21 mouse cellular contexts compared by ENCODE assay signal in the genomic region with DNA sequence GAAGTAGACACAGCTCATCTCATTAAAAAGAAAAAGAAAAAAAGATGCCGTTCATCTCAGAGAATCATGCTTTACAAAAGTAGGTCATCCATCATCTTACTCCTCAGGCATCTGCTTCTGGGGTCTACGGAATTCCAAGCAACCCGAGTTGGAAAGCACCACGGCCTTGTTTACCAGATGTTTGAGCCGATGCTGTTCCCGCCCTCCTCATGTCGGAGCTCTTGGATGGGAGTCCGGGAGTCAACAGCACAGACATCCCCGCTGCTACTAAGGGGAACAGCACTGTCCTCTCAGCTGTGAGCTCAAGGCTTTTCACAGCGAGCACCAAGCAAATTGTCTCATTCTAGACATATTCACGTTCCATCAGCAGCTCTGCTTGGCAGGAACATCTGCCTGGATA.
"Had no signal": no experiment of that assay in that cellular context is flagged by ENCODE, and none has a peak within 500 bp of the region (broad histone marks: within the 10 kb centered on the region; RNA-seq: fewer than 3 reads in every experiment).

No protein-coding gene starts in this region.

- H3K4me1 ChIP-seq: midbrain, embryonic 13.5 days; midbrain, embryonic 15.5 days; neural tube, embryonic 12.5 days; stomach, embryonic 15.5 days had no signal

- H3K4me2 ChIP-seq: liver, embryonic 15.5 days; lung, embryonic 15.5 days; midbrain, embryonic 11.5 days; midbrain, embryonic 13.5 days; midbrain, embryonic 15.5 days; neural tube, embryonic 12.5 days; stomach, embryonic 15.5 days had no signal

- H3K27me3 ChIP-seq: liver, embryonic 15.5 days; lung, embryonic 15.5 days; midbrain, embryonic 15.5 days; neural tube, embryonic 12.5 days; stomach, embryonic 15.5 days had no signal

- H3K27ac ChIP-seq: liver, embryonic 15.5 days; lung, embryonic 15.5 days; macrophage; midbrain, embryonic 13.5 days; midbrain, embryonic 15.5 days; neural tube, embryonic 12.5 days; stomach, embryonic 15.5 days; stomach, postnatal 0 days had no signal

- H3K9me3 ChIP-seq: liver, embryonic 15.5 days; lung, embryonic 15.5 days; midbrain, embryonic 13.5 days; midbrain, embryonic 15.5 days; neural tube, embryonic 12.5 days; stomach, embryonic 15.5 days had no signal

- DNase-seq: liver, postnatal 0 days; lung, postnatal 14 days; lung, postnatal 36 days; right cerebral cortex, adult 18-20 months; right cerebral cortex, postnatal 25 days; right cerebral cortex, postnatal 4 days; spleen, adult 18-20 months; thymus, adult 2 months; thymus, postnatal 25 days; thymus, postnatal 4 days had no signal

- ATAC-seq: liver, postnatal 0 days; lung, postnatal 0 days; midbrain, embryonic 13.5 days; midbrain, embryonic 15.5 days had no signal

- H3K4me3 ChIP-seq: liver, embryonic 15.5 days; lung, embryonic 15.5 days; megakaryocyte, embryonic 14.5 days; midbrain, embryonic 13.5 days; midbrain, embryonic 15.5 days; neural tube, embryonic 12.5 days; stomach, embryonic 15.5 days had no signal

- H3K36me3 ChIP-seq: liver, embryonic 15.5 days; lung, embryonic 15.5 days; midbrain, embryonic 13.5 days; midbrain, embryonic 15.5 days; neural tube, embryonic 12.5 days; stomach, embryonic 15.5 days had no signal

- H3K9ac ChIP-seq: liver, embryonic 15.5 days; liver, postnatal 0 days; lung, embryonic 15.5 days; midbrain, embryonic 13.5 days; midbrain, embryonic 15.5 days; neural tube, embryonic 12.5 days; stomach, embryonic 15.5 days had no signal
